Mouse (Mus musculus) intestine, postnatal 0 days (tissue): ENCODE data around the gene Ranbp9. TPM values are rescaled to one million over a fixed set of nuclear protein-coding genes. Genes with fewer than 3 reads are reported as not detected.

Experiments used
- ATAC-seq: fragments of 200-750 bp; cut with Nextera tagmentation; 2 replicates; pipeline ENCODE4 v1.8.0; 2017; ENCODE audit warnings: mild to moderate bottlenecking, moderate TSS enrichment, moderate library complexity
- H3K27ac ChIP-seq: fragments of 300-500 bp; sonication (generic); 2 replicates; pipeline ENCODE4 v1.5.1; 2014; ENCODE audit warnings: mild to moderate bottlenecking, low read depth, low read length, moderate library complexity
- H3K27me3 ChIP-seq: fragments of 300-500 bp; sonication (generic); replicated peaks from 2 replicates; pipeline ENCODE4 v1.6.1; 2014; ENCODE audit warnings: low read length, mixed read lengths; ENCODE audit not compliant: control insufficient read depth, insufficient read depth
- H3K36me3 ChIP-seq: fragments of 300-500 bp; sonication (generic); 2 replicates; pipeline ENCODE4 v1.6.1; 2014; ENCODE audit warnings: mild to moderate bottlenecking, moderate library complexity; ENCODE audit not compliant: control insufficient read depth, insufficient read depth
- H3K4me1 ChIP-seq: fragments of 300-500 bp; sonication (generic); replicated peaks from 2 replicates; pipeline ENCODE4 v1.6.1; 2014; ENCODE audit warnings: antibody characterized with exemption, low read length, mixed read lengths; ENCODE audit not compliant: control insufficient read depth, insufficient read depth
- H3K4me2 ChIP-seq: fragments of 300-500 bp; sonication (generic); replicated peaks from 2 replicates; pipeline ENCODE4 v1.6.1; 2014; ENCODE audit warnings: low read depth, mild to moderate bottlenecking, moderate library complexity
- H3K4me3 ChIP-seq: fragments of 300-500 bp; sonication (generic); 2 replicates; pipeline ENCODE4 v1.5.1; 2014; ENCODE audit warnings: low read depth, low read length
- H3K9ac ChIP-seq: fragments of 300-500 bp; sonication (generic); 2 replicates; pipeline ENCODE4 v1.6.1; 2014; ENCODE audit warnings: mild to moderate bottlenecking, low read depth, low read length
- H3K9me3 ChIP-seq: fragments of 300-500 bp; sonication (generic); 2 replicates; pipeline ENCODE4 v1.6.1; 2016; ENCODE audit warnings: mixed run types; ENCODE audit not compliant: control insufficient read depth
- CTCF ChIP-seq: sonication (generic); IDR thresholded peaks from 2 replicates; pipeline ENCODE4 v1.5.1; 2016; ENCODE audit warnings: low read depth, mild to moderate bottlenecking, control low read depth, antibody characterized with exemption, moderate library complexity
- WGBS: fragments of 180-500 bp; shearing (Covaris S2); extraction: QIAGEN DNeasy Blood & Tissue Kit; methylation state at CpG from one replicate; pipeline ENCODE4 v1.1.7; 2014; 5-methylcytosine and 5-hydroxymethylcytosine counted together
- polyA plus RNA-seq: library from polyadenylated mRNA; unstranded; fragments of >200 nt; fragmentation: Nextera tagmentation; extraction: Ambion mirVana; gene quantifications from 2 replicates; pipeline ENCODE4 v1.2.1, GENCODE M21; 2015

The Ranbp9 gene
- polyA plus RNA-seq, 1 experiment from 2014 or later = 7.2 TPM

DNA sequence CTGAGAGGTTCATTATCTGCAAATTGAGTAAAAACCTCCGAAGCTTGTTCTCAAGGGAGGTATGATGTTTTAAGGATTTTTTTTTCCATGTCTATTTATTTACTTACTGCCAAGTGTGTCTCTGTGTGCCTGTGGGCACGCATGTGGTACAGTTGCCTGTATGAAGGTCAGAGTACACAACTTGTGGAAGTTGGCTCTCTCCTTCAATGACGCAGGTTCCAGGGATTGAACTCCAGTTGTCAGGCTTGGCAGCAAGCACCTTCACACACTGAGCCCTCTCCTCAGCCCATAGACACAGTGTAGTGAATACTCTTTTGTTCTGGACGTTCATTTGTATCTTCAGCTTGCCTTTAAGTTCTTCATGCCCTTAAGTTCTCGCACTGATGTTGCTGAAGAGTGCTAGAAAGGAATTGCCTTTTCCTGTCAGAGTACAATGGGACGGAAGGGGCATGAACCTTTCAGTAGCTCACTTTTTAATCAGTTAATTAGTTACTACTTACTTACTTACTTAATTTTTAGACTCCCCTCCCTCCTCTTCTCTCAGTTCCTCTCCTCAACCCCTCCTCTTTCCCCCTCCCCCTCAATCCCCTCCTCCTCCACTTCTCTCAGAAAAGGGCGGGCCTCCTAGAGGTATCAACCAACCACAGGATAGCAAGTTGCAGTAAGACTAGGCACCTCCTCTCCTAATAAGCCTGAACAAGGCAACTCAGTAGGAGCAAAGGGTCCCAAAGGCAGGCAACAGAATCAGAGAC lies 18.8 kb upstream of the Ranbp9 start:
- no peak overlapping the region for H3K4me2 ChIP-seq
- no peaks in the 10 kb centered on the region for H3K27me3 ChIP-seq
- no peaks in the 10 kb centered on the region for H3K36me3 ChIP-seq
- no peaks in the 10 kb centered on the region for H3K9me3 ChIP-seq
- TF ChIP-seq CTCF = no peak
- H3K9ac ChIP-seq = no peak overlapping the region
- 69% methylated on average over 7 of the region's 7 CpGs for WGBS
- H3K4me1 ChIP-seq = peaks cover 5% of the 10 kb centered on the region; the same call in 1 of the 2 replicates
- no peak for ATAC-seq
- H3K27ac ChIP-seq = no peak overlapping the region
- H3K4me3 ChIP-seq = no peak overlapping the region

DNA sequence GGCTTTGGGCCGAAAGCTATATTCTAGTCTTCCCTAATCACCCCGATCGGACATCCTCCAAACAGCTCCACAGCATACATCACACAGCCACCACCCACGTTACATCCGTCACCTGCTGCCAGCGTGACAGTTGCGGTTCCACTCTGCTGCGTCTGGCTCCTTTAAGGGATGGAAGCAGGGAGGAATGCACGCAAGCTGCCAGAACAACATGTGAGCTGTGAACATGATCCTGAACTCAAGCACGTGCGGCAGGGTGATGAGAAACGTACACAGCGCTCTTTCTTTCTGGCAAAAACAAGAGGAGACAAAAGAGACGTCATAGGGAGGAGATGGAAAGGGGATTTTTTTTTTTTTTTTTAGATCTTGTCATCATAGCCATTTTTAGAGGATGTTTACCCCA lies 17.8 kb upstream of the Ranbp9 start:
- peaks cover 5% of the 10 kb centered on the region; the same call in 1 of the 2 replicates for H3K4me1 ChIP-seq
- no peaks in the 10 kb centered on the region for H3K36me3 ChIP-seq
- H3K9me3 ChIP-seq = no peaks in the 10 kb centered on the region
- H3K4me2 ChIP-seq = no peak overlapping the region
- H3K27me3 ChIP-seq = no peaks in the 10 kb centered on the region
- H3K27ac ChIP-seq = no peak overlapping the region
- no peak for ATAC-seq
- TF ChIP-seq CTCF = no peak
- H3K9ac ChIP-seq = no peak overlapping the region
- H3K4me3 ChIP-seq = no peak overlapping the region
- 68% methylated on average over 14 of the region's 14 CpGs for WGBS

DNA sequence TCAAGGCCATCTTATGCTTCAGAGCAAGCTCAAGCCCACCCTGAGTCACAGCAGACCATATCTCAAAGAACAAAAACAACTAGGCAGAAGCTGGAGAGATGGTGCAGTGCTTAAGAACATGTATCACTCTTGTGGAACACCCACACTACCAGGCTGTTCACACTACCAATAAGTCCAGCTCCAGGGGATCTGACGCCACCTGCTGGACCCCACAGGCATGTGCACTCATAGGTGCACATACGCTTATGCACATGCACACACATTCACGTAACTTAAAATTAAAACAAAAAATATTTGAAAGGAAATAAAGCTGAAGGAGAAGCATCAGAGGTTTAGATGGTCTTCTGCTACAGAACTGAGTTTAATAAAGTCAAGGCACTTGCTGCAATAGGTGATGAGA lies 16.7 kb upstream of the Ranbp9 start:
- H3K27me3 ChIP-seq = no peaks in the 10 kb centered on the region
- no peak overlapping the region for H3K4me2 ChIP-seq
- H3K9me3 ChIP-seq = no peaks in the 10 kb centered on the region
- no peak for ATAC-seq
- H3K4me3 ChIP-seq = no peak overlapping the region
- TF ChIP-seq CTCF = 0 out of 2 replicates have a peak, but pooled peaks have one; percentile 26
- no peak overlapping the region for H3K9ac ChIP-seq
- H3K4me1 ChIP-seq = peaks cover under 1% of the 10 kb centered on the region; the same call in 1 of the 2 replicates
- no peaks in the 10 kb centered on the region for H3K36me3 ChIP-seq
- H3K27ac ChIP-seq = no peak overlapping the region
- 96% methylated on average over 3 of the region's 3 CpGs for WGBS

DNA sequence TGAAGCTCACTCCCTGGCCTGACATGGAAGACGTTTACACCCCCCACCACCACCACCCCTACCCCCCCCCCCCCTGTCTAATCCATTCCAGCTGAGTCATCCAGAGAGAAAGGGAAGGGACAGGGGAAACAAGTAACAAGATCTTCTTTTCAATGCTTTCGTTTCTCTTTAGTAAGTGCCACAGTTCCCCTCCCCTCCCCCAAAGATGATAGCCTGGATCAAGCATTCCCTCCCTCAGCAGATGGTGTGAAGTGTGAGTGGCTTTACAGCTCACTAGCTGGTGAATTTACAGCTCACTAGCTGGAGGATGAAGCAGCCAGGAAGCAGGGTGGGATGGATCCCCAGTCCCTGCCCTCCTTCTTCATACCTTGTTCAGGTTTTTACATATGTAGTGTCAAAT lies 15.6 kb upstream of the Ranbp9 start:
- ATAC-seq = no peak
- WGBS = 22% methylated on average over 2 of the region's 2 CpGs
- H3K27me3 ChIP-seq = no peaks in the 10 kb centered on the region
- H3K9me3 ChIP-seq = no peaks in the 10 kb centered on the region
- TF ChIP-seq CTCF = no peak
- no peak overlapping the region for H3K27ac ChIP-seq
- no peak overlapping the region for H3K4me2 ChIP-seq
- H3K4me1 ChIP-seq = no peaks in the 10 kb centered on the region
- H3K36me3 ChIP-seq = no peaks in the 10 kb centered on the region
- no peak overlapping the region for H3K9ac ChIP-seq
- no peak overlapping the region for H3K4me3 ChIP-seq

DNA sequence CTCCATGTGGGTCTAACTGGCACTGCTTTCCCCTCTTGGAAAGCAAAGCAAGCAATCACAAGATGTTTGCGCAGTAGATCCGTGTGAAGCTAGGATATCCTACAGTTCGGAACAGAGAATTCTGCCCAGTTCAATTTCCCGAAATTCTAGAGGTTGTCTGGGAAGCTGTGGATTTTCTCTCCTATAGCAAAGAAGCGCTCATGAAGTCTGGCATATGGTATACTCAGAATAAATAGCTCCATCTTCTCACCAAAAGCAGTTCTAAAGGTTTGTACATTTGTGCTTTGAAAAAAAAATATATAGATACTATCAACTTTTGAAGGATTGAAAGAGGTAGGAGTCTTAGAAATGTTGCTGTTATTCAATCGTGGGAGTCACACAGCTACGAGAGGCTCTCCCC lies 14.6 kb upstream of the Ranbp9 start:
- no peak overlapping the region for H3K4me2 ChIP-seq
- H3K36me3 ChIP-seq = no peaks in the 10 kb centered on the region
- 92% methylated on average over 7 of the region's 7 CpGs for WGBS
- no peak overlapping the region for H3K4me3 ChIP-seq
- no peaks in the 10 kb centered on the region for H3K4me1 ChIP-seq
- no peak for TF ChIP-seq CTCF
- no peak for ATAC-seq
- no peak overlapping the region for H3K27ac ChIP-seq
- H3K27me3 ChIP-seq = no peaks in the 10 kb centered on the region
- no peaks in the 10 kb centered on the region for H3K9me3 ChIP-seq
- H3K9ac ChIP-seq = no peak overlapping the region

DNA sequence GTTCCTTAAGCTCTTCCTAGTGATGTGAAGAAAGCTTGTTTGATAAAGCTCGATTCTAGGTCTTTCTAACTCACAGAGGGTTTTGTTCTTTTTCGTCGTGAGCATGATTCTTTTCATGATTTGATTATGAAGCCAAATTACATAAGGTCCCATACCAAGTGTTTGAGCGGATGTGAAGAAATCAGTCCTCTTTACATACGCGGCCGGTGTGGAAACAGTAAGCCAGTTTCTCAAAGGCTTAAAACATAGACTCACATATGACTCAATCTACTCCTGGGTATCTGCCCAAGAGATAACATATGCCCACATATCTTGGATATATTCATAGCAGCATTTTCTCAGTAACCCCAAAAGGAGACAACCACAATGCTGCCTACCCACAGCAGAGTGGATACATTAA lies 12.6 kb upstream of the Ranbp9 start:
- Histone ChIP-seq H3K4me2 (no peak overlapping the region), H3K27me3 (no peaks in the 10 kb centered on the region), H3K4me3 (no peak overlapping the region), H3K9me3 (no peaks in the 10 kb centered on the region), H3K4me1 (no peaks in the 10 kb centered on the region), H3K36me3 (no peaks in the 10 kb centered on the region), H3K27ac (no peak overlapping the region), H3K9ac (no peak overlapping the region)
- TF ChIP-seq CTCF = no peak
- ATAC-seq = no peak
- WGBS = 92% methylated on average over 7 of the region's 7 CpGs
